Mouse (Mus musculus): ENCODE data around the gene Nlrp14. TPM values are rescaled to one million over a fixed set of nuclear protein-coding genes. Genes with fewer than 3 reads are reported as not detected.

Gene Nlrp14
- total and polyA plus RNA-seq, 3 experiments, result not detected

DNA sequence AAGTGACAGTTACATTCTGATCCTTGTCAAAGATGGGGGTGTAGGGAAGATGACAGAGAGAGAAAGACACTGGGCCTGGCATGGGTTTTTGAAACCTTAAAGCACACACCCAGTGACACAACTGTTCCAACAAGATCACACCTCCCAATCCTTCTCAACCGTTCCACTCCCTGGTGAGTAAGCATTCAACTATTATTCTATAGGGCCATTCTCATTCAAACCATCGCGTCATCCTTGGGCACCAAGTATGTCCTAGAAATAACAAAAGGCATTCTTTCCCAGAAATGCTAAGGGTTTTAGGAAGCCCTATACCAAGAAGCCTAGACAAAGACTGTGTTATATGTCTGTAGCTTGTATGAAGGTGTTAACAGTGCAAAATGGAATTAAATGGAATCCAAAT, 41.1 kb downstream of the Nlrp14 start:
- no peaks in the 10 kb centered on the region for H3K4me1 ChIP-seq (ENCODE audit: control insufficient read depth in 1 of 2, insufficient read depth in 2 of 2, low read length in 2 of 2)
- no peak overlapping the region for H3K27ac ChIP-seq (ENCODE audit: control insufficient read depth, low read depth, low read length)
- H3K4me3 ChIP-seq (ENCODE audit: control insufficient read depth in 1 of 2, insufficient read depth in 1 of 2, low read depth in 2 of 2, low read length in 2 of 2), result no peak overlapping the region
- TF ChIP-seq MYC (IDR thresholded peaks at IDR 0.05; ENCODE audit: low read depth, low read length) (no peak), POLR2AphosphoS5 (IDR thresholded peaks at IDR 0.05; ENCODE audit: borderline replicate concordance, low read depth, low read length) (no peak), BHLHE40 (IDR thresholded peaks at IDR 0.05; ENCODE audit: borderline replicate concordance, low read depth, low read length) (no peak), EP300 (IDR thresholded peaks at IDR 0.05; ENCODE audit: low read depth in 1 of 2, low read length in 2 of 2) (no peak), MYB (IDR thresholded peaks at IDR 0.05; ENCODE audit: low read depth, low read length) (no peak), ZMIZ1 (IDR thresholded peaks at IDR 0.05; ENCODE audit: low read depth, low read length) (no peak), TCF12 (IDR thresholded peaks at IDR 0.05; ENCODE audit: low read depth, low read length) (no peak), CHD2 (IDR thresholded peaks at IDR 0.05; ENCODE audit: low read length) (no peak)
- no peak overlapping the region for H3K9ac ChIP-seq (ENCODE audit: control insufficient read depth, low read depth, low read length, poor library complexity, severe bottlenecking)
- H3K9me3 ChIP-seq (replicated peaks; ENCODE audit: insufficient read depth, low read length), result no peaks in the 10 kb centered on the region
- no peak for DNase-seq (ENCODE audit: low read depth, low spot score)
- no peaks in the 10 kb centered on the region for H3K79me2 ChIP-seq (ENCODE audit: control insufficient read depth, insufficient read depth, low read length, poor library complexity)
- no peaks in the 10 kb centered on the region for H3K27me3 ChIP-seq (ENCODE audit: control insufficient read depth in 1 of 2, insufficient read depth in 2 of 2, low read length in 2 of 2)
- no peaks in the 10 kb centered on the region for H3K36me3 ChIP-seq (ENCODE audit: control insufficient read depth in 1 of 2, insufficient read depth in 2 of 2, low read length in 2 of 2)

DNA sequence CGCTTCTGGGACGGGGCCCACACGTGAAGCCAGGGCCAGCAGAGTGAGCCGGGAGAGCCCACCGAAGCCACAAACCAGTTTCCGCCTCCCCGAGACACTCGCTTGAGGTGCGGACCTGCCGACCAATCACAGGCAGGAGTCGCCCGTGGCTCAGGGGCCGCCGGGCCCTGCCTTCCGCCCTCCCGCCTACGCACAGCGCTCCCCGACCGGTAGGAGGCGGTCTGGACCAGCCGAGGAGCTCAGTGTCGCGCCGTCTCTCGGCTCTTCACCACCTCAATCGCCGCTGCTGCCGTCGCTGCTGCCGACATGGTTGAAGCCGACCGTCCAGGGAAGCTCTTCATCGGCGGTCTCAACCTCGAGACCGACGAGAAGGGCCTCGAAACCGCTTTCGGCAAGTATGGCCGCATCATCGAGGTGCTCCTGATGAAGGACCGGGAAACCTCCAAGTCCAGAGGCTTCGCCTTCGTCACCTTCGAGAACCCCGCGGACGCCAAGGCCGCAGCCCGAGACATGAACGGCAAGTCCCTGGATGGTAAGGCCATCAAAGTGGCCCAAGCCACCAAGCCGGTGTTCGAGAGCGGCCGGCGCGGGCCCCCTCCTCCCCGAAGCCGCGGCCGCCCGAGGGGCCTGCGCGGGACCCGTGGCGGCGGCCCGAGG, 42.5 kb downstream of the Nlrp14 start, which contains the start of gene Rbmxl2:
Gene Rbmxl2 (plus strand): TSS at position 242 of the 657 bp plus-strand sequence.
- no peak for TF ChIP-seq CTCF (IDR thresholded peaks at IDR 0.05 in 2 of 3, conservative IDR thresholded peaks at IDR 0.05 in 1 of 3; ENCODE audit: control insufficient read depth in 1 of 3, insufficient read depth in 1 of 3, low read depth in 2 of 3, low read length in 3 of 3, poor library complexity in 1 of 3, severe bottlenecking in 1 of 3)
- TF ChIP-seq RCOR1 (IDR thresholded peaks at IDR 0.05; ENCODE audit: low read depth, low read length), result no peak
- no peak for TF ChIP-seq NELFE (IDR thresholded peaks at IDR 0.05; ENCODE audit: low read depth, low read length)
- no peak for TF ChIP-seq TCF12 (IDR thresholded peaks at IDR 0.05; ENCODE audit: low read depth, low read length)
- no peak for TF ChIP-seq GATA1 (IDR thresholded peaks at IDR 0.05; ENCODE audit: low read depth, low read length)
- TF ChIP-seq USF1 (IDR thresholded peaks at IDR 0.05; ENCODE audit: low read depth, low read length), result no peak
- TF ChIP-seq MAX (IDR thresholded peaks at IDR 0.05; ENCODE audit: low read length), result no peak
- no peak for TF ChIP-seq RAD21 (IDR thresholded peaks at IDR 0.05; ENCODE audit: low read depth, low read length)
- TF ChIP-seq ETS1 (IDR thresholded peaks at IDR 0.05; ENCODE audit: low read depth, low read length), result no peak
- no peak for TF ChIP-seq E2F4 (IDR thresholded peaks at IDR 0.05; ENCODE audit: borderline replicate concordance, low read depth, low read length)
- no peak for TF ChIP-seq USF2 (IDR thresholded peaks at IDR 0.05; ENCODE audit: borderline replicate concordance in 1 of 2, insufficient read depth in 1 of 2, low read depth in 1 of 2, low read length in 2 of 2)
- TF ChIP-seq MEF2A (IDR thresholded peaks at IDR 0.05; ENCODE audit: extremely low read depth, insufficient replicate concordance, low read depth, low read length, poor library complexity, severe bottlenecking), result no peak
- TF ChIP-seq BHLHE40 (IDR thresholded peaks at IDR 0.05; ENCODE audit: borderline replicate concordance, low read depth, low read length), result no peak
- no peak for TF ChIP-seq ELF1 (IDR thresholded peaks at IDR 0.05; ENCODE audit: low read depth, low read length)
- no peak for TF ChIP-seq CHD2 (IDR thresholded peaks at IDR 0.05; ENCODE audit: low read length)
- TF ChIP-seq ZC3H11A (IDR thresholded peaks at IDR 0.05; ENCODE audit: low read depth, low read length), result no peak
- TF ChIP-seq POLR2AphosphoS2 (IDR thresholded peaks at IDR 0.05; ENCODE audit: low read length), result no peak
- no peak for TF ChIP-seq KAT2A (conservative IDR thresholded peaks at IDR 0.05; ENCODE audit: low read depth, low read length)
- TF ChIP-seq NRF1 (IDR thresholded peaks at IDR 0.05; ENCODE audit: insufficient read depth, low read depth, low read length, poor library complexity, severe bottlenecking), result no peak
- no peaks in the 10 kb centered on the region for H3K9me3 ChIP-seq (replicated peaks; ENCODE audit: insufficient read depth, low read length)
- H3K79me2 ChIP-seq (ENCODE audit: control insufficient read depth, insufficient read depth, low read length, poor library complexity), result no peaks in the 10 kb centered on the region
- no peak within 1 kb of the TSS for H3K27ac ChIP-seq (ENCODE audit: control insufficient read depth, low read depth, low read length)
- H3K4me1 ChIP-seq (ENCODE audit: control insufficient read depth in 1 of 2, insufficient read depth in 2 of 2, low read length in 2 of 2), result no peaks in the 10 kb centered on the region
- no peak within 1 kb of the TSS for H3K4me3 ChIP-seq (ENCODE audit: control insufficient read depth in 1 of 2, insufficient read depth in 1 of 2, low read depth in 2 of 2, low read length in 2 of 2)
- no peak within 1 kb of the TSS for H3K9ac ChIP-seq (ENCODE audit: control insufficient read depth, low read depth, low read length, poor library complexity, severe bottlenecking)
- H3K27me3 ChIP-seq (ENCODE audit: control insufficient read depth in 1 of 2, insufficient read depth in 2 of 2, low read length in 2 of 2), result no peaks in the 10 kb centered on the region
- no peaks in the 10 kb centered on the region for H3K36me3 ChIP-seq (ENCODE audit: control insufficient read depth in 1 of 2, insufficient read depth in 2 of 2, low read length in 2 of 2)
- DNase-seq (ENCODE audit: low read depth, low spot score), result no peak

All from MEL (cell line).